Mouse (Mus musculus): ENCODE measurements around the gene Grwd1.

Grwd1 gene

DNA sequence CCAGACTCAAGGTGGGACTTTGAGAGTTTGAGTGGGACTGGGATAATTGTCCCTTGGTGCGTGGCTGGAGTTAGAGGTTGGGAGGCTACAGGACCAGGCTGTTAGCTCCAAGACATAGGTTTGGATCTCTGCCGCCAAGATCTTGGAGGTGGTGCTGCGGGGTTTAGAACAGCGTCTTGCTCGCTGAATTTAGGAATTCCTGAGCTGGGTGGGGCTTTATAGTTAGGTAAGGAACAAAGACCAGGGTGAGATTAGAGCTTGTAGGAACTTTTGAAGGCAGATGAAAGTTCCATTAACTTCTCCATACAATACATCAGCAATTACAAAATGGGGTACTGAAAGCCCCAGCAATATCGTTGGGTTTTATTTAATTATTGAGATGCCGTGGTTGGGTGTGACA, 30.7 kb downstream of the Grwd1 start:
- DNase-seq (ENCODE audit: low read depth) = no peak

DNA sequence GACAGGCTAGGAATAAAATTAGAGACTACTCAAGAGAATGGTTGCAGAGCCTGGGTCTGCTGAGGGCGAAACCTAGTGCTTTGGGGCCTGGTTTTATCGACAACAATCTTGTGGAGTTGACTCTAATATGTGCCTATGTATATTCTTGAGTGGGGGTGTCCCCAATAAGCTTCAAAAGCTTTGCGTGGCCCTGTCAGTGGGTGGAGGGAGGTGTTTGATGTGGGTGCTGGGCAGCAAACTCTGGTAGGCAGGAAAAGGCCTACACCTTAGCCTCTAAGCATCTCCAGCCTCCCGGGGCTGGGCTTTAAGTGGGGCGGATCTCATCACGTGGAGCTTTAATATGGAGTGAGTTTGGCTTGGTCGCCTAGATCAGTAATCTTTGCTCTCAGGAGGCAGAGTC, 31.8 kb downstream of the Grwd1 start:
- no peak for DNase-seq (ENCODE audit: low read depth)

GRCm38 (mm10) chr7:45798511-45798836, 32.3 kb downstream of the Grwd1 start:
- no peak for DNase-seq (ENCODE audit: low read depth)

DNA sequence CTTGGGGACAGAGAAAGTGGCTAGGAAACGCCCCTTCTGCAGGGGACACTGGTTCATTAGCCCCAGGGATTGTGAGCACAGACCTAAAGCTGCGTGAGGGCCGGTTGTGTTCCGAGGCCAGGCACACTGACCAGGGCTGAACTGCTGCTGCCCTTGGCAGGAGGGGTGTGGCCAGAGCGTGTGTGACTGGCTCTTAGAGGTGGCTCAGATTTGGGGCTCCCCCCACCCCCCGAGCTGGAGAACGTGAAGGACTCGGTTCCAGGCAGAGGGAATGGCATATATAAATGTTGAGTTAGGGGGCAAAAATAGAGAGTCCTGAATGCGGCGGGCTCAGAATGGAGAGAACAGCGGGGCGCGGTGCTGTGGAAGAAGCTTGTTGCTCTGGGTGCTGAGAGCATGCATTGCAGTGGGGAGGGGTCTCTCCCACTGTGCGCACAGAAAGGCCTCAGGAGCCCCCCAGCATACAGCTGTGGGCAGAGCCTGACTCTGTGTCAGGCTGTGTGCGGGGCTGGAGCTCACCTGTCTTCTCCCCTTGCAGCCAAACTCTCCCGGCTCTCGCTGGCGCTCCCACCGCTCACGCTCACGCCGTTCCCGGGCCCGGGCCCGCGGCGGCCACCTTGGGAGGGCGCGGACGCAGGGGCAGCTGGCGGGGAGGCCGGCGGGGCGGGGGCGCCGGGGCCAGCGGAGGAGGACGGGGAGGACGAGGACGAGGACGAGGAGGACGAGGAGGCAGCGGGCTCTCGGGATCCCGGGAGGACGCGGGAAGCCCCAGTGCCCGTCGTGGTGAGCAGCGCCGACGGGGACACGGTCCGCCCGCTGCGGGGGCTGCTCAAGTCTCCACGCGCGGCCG, 32.9 kb downstream of the Grwd1 start:
- DNase-seq (ENCODE audit: low read depth) = no peak

GRCm38 (mm10) chr7:45796950-45797349, 33.8 kb downstream of the Grwd1 start:
- no peak for DNase-seq (ENCODE audit: low read depth)

DNA sequence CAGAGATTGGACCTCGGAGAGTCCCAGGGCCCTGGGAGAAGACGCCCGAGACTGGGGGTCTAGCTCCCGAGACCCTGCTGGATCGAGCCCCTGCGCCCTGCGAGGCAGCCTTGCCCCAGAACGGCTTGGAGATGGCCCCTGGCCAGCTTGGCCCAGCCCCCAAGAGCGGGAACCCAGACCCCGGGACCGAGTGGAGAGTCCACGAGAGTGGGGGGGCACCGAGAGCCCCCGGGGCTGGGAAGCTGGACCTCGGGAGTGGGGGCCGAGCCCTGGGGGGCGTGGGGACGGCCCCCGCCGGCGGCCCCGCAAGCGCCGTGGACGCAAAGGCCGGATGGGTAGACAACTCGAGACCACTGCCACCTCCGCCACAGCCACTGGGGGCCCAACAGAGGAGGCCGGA, 35.8 kb downstream of the Grwd1 start:
- no peak for DNase-seq (ENCODE audit: low read depth)

DNA sequence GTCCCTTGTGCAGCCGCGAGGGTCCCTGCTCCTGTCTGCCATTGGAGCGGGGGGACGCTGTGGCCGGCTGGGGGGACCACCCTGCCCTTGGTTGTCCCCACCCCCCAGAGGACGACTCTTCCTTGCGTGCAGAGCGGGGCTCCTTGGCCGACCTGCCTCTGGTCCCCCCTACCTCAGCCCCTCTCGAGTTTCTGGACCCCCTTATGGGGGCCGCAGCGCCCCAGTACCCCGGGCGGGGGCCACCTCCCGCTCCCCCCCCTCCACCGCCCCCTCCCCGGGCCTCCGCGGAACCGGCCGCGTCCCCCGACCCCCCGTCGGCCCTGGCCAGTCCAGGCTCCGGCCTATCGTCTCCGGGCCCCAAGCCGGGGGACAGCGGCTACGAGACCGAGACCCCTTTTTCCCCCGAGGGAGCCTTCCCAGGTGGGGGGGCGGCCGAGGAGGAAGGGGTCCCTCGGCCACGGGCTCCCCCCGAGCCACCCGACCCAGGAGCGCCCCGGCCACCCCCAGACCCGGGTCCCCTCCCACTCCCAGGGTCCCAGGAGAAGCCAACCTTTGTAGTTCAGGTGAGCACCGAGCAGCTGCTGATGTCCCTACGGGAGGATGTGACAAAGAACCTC, 36.7 kb downstream of the Grwd1 start:
- DNase-seq (ENCODE audit: low read depth) = no peak

DNA sequence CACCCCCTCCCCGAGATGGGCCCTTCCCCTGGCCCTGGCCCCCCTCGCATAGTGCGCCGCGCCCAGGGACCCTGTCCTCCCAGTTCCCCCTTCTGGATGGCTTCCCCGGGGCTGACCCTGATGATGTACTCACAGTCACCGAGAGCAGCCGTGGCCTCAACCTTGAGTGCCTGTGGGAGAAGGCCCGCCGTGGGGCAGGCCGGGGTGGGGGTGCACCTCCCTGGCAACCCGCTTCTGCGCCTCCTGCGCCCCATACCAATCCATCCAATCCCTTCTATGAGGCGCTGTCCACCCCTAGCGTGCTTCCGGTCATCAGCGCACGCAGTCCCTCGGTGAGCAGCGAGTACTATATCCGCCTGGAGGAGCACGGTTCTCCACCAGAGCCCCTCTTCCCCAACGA, 37.5 kb downstream of the Grwd1 start:
- DNase-seq (ENCODE audit: low read depth) = no peak

DNA sequence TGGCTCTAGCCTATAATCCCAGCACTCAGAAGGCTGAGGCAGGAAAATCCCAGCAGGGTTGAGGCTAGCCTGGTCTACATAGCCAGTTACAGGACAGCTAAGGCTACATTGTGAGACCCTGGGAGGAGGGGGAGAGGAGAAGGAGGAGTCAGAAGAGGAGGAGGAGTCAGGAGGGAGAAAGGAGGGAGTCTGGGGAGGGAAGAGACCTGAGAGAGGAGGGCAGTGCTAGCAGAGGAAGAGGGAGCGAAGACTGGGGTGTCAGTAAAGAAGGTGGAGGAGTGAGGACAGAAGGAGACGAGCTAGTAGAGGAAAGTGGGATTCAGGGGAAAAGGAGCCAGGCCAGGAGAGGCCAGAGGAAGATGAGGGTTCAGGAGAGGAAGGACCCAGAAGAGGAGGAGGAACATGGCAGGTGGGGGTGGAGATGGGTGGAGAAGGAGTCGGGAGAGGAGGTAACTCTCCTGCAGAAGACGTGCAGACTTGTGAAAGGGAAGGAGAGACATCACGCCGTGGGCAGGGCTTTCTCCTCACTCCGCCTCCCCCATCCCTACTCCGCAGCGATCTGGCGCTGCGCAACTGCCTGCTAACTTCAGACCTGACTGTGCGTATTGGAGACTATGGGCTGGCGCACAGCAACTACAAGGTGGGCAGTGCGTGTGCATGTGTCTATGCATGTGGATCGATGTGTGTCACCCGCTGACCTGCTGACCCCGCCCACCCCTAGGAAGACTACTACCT, 38.8 kb downstream of the Grwd1 start:
- DNase-seq (ENCODE audit: low read depth) = no peak

DNA sequence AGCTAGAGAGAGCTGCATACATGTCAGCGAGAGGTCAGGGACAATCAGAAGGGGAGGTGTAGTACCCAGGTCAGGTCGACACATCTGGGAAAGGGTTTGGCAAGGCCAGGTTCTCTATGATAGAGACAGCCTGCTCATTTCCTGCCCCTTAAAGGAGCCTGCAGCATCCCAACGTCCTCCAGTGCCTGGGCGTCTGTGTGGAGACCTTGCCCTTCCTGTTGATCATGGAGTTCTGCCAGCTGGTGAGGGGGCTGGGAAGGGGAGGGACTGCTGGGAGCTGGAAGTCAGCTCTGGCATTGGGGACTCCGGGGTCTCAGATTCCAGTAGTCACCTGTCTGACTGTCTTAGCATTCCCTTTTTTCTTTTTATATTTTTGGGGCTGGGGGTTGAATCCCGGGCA, 40.0 kb downstream of the Grwd1 start:
- DNase-seq (ENCODE audit: low read depth) = no peak

GRCm38 (mm10) chr7:45787642-45788041, 43.1 kb downstream of the Grwd1 start:
- DNase-seq (ENCODE audit: low read depth) = no peak

- no peak for DNase-seq (ENCODE audit: low read depth)
These were observed 43.9 kb downstream of the Grwd1 start for GRCm38 (mm10) chr7:45786661-45787413.

DNA sequence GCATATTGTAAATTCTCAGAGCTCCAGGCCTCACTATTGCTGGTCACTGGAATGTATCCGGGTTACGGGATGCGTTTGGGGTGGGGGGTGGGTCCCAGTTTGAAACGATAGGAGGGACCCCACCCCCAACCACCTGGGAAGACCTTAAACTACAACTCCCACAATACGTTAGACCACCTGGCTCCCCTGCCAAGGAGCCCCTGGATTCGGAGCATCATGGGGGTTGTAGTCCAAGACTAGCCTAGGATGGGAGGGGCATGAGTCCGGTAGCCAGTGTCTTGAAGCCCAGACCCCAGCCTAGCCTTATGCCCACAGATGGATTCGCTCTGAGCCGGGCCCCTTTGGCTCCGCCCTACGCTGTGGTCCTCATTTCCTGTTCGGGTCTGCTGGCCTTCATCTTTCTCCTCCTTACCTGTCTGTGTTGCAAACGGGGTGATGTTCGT, 44.6 kb downstream of the Grwd1 start:
- DNase-seq (ENCODE audit: low read depth) = no peak

DNA sequence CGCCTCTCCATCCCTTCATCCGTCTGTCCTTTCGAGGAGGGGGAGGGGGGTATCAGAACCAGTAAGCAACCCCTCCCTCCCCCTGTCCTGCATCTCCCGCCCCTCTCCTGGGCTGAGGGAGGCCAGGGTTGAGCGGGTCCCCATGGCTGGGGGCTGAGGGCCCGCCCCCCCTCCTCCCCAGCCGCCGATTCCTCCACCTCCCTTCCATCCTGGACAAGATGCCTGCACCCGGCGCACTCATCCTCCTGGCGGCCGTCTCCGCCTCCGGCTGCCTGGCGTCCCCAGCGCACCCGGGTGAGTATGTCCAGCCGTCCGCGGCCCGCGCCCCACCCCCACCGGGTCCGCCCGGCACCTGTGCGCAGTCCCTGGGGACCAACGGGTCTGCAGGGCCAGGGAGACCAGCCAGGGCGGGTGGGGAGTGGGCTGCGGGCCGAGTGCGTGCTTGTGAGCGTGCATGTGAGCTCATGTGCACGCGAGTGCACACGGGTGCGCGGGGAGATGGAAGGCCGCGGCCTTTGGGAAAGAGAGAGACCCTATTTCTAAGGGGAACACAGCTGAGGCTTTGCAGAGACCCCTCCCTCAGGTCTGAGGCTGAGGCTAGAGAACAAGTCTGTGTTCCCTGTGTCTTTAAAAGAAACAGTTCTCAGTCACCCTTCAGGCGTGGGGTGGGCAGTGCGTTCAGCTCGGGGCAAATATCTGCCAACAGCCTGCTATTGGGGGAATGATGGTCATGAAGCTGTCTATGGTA, 45.2 kb downstream of the Grwd1 start:
- no peak for DNase-seq (ENCODE audit: low read depth)

DNA sequence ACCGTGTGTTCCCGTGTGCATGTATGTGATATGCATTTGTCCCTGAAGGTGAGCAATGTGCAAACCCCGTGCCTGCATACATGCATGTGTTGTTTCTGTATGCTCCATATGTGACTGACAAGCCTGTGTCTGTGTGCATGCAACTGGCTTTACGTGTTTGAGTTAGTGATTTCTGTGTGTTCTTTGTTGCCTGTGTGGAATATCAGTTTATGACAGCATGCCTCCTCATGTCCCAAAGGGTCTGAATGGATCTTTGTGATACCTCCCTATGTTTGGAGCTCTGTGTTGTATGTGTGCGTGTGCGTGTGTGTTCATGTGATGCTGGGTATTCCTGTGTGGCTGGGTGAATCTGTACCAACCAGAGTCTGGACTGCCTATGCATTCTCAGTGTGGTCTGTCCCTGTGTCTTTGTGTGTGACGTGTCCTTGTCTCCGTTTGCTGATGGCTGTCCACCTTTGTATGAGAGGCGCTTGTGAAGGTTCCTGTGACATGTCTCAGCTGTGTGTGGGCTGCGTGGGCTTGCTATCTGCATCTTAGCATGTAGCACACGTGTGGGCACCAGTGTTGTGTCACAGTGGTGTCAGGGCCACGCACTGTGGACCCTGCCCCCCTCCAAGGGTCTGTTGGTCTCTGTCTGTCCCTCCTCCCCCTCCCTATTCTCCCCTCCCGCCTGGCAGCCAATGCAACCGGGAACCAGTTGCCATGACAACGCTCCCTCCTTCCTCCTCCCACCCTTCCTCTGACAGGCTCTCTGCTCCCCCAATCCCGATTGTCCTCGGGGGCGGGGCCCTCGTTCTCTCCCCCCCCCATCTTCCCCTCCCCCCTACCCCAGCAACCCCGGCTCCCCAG, 46.0 kb downstream of the Grwd1 start, which contains the start of gene Sult2b1:
Sult2b1 (minus strand) TSS at position 146 of the 849 bp plus-strand sequence.
- DNase-seq (ENCODE audit: low read depth) = no peak

- DNase-seq (ENCODE audit: low read depth) = no peak
These were observed 47.1 kb downstream of the Grwd1 start, which contains the start of gene Lmtk3 for GRCm38 (mm10) chr7:45783511-45784091. Gene Lmtk3, plus strand, starts transcription at chr7:45783738.

GRCm38 (mm10) chr7:45782271-45782670, 48.5 kb downstream of the Grwd1 start:
- peak; percentile 45 for DNase-seq (ENCODE audit: low read depth)

- no peak for DNase-seq (ENCODE audit: low read depth)
These were observed 51.6 kb downstream of the Grwd1 start for GRCm38 (mm10) chr7:45779081-45779641.

DNA sequence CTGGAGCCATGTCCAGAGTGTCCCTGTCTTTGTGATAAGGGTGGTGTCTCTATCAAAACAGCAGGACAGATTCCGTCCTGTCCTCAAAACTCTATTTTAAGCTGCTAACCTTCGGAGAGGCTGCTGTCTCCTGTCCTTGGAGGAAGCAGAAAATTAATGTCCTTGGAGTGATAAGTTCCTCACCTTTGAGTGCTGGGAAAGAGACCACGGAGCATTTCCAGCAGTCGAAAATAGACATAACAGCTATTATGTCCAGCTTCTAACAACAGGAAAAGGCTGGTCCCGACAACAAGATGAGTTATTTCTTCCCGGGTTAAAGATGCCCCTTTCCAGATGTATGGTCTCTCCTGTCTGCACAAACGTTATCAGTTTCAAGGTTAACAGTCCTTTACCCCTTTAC, 55.5 kb downstream of the Grwd1 start:
- no peak for DNase-seq (ENCODE audit: low read depth)

All from fibroblast of lung, adult 2 months (primary cell).